Mouse (Mus musculus) CD4-positive, CD25-positive, alpha-beta regulatory T cell, adult 4 months (primary cell): ENCODE data around the gene Gpr158. TPM values are rescaled to one million over a fixed set of nuclear protein-coding genes. Genes with fewer than 3 reads are reported as not detected.
"Not testable (repeated sequence)": the region's sequence is repeated elsewhere in the genome, so short reads cannot be mapped to it uniquely, and the experiment has no call there.

Experiments used
- ATAC-seq: one replicate; pipeline ENCODE4 v1.8.0; 2017
- polyA plus RNA-seq, 2 experiments: library from polyadenylated mRNA; unstranded; fragments of 100-300 nt; shearing (Covaris generic); gene quantifications; one replicate each; pipeline ENCODE4 v1.2.1; 2017

Gpr158 gene
- not detected for polyA plus RNA-seq

- no peak for ATAC-seq
Observed at GRCm38 (mm10) chr2:21367345-21368111, at the start of gene Gpr158. TSS of gene Gpr158 (plus strand) at chr2:21367542.

- no peak for ATAC-seq
Observed at GRCm38 (mm10) chr2:21343821-21344220, 23.5 kb upstream of the Gpr158 start.

DNA sequence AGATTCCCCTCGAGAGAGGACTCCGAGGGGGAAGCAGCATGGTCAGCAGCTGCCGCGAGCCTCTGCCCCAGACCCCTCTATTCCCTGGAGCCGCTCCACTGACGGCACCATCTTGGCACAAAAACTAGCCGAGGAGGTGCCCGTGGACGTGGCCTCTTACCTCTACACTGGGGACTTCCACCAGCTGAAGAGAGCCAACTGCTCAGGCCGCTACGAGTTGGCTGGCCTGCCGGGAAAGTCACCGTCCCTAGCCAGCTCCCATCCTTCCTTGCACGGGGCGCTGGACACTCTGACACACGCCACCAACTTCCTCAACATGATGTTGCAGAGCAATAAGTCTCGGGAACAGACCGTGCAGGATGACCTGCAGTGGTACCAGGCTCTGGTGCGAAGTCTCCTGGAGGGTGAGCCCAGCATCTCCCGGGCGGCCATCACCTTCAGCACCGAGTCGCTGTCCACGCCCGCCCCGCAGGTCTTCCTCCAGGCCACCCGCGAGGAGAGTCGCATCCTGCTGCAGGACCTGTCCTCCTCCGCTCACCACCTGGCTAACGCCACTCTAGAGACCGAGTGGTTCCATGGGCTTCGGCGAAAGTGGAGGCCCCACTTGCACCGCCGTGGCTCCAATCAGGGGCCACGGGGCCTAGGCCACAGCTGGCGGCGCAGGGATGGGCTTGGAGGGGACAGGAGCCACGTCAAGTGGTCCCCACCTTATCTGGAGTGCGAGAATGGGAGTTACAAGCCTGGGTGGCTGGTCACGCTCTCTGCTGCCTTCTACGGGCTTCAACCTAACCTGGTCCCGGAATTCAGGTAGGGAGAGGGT is 1.2 kb downstream of the Gpr158 start:
- no peak for ATAC-seq

GRCm38 (mm10) chr2:21369171-21369485 is 1.8 kb downstream of the Gpr158 start:
- no peak for ATAC-seq

- ATAC-seq = no peak
Observed at GRCm38 (mm10) chr2:21369556-21369955, 2.2 kb downstream of the Gpr158 start.

DNA sequence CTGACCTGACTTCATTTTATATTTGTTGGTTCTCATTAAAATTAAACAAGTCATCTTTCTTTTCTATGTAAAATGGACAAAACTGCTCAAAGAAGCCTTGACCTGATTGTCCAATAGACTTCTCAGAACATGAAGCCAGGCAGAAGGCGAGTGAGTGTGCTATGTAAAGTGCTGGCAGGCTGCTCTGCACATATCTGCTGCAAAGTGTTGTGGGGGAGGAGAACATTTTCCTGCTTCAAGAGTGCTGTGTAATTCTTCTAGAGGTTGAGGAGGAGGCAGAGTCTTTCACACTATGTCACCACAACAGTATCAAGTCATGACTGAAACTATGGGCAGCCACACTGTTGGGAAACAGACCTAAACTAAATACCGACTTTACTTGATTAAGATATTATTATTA is 12.2 kb downstream of the Gpr158 start:
- ATAC-seq = no peak

DNA sequence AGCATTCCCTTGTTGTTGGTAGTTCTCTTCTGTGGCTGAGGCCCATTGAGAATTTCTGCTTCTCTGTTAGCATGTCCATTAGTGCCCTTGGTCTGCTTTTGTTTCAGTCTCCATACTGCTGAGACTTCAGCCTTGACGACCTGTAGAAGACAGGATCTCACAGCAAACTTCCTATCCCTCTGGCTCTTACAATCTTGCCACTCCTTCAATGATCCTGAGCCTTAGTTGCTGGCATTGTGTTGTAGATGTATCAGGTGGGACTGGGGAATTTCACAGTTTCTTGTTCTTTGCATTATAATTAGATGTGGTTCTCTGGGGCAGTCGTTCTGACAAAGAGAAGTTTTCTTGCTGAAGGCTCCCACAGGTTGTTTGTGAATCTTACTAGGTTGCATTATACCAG is 25.4 kb downstream of the Gpr158 start:
- no peak for ATAC-seq

DNA sequence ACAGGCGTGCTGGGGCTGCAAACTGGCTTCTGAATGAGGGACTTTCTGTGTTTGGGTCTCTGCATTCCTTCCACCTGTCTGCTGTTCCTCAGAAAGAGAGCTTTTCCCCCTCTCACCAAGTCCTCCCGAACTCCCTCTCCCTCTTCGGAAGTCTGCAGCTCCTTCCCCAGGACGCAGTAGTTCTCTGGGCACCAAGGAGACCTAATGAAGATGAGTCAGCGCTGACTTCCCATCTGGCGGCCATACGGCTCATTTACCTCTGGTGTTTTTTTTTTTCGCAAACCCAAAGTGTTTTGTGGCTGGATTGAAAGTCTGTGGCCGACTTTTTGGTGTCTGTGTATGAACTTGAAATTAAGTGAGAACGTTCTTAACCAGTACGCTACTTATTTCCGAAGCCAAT is 30.0 kb downstream of the Gpr158 start:
- no peak for ATAC-seq

- no peak for ATAC-seq
Observed at GRCm38 (mm10) chr2:21399657-21400056, 32.3 kb downstream of the Gpr158 start.

DNA sequence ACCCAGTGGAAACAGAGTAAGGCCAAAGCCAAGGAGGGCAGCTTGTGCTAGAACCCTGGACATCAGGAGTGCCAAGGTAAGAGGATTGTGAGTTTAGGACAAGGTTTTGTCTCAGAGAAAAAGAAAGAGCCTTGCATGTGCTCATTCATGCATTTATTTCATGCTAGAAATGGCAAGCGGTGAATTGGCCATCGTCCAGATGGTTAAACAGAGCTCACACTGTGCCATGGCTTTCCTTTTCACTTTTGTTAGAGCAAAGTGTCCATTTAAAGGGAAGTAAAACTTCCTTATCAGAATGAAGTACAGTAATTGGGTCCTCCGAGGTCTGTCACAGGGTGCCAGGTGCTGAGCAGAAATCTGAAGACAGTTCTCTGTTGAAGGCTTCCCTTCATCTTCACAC is 38.3 kb downstream of the Gpr158 start:
- no peak for ATAC-seq

- ATAC-seq = no peak
Observed at GRCm38 (mm10) chr2:21407443-21407985, 40.2 kb downstream of the Gpr158 start.

DNA sequence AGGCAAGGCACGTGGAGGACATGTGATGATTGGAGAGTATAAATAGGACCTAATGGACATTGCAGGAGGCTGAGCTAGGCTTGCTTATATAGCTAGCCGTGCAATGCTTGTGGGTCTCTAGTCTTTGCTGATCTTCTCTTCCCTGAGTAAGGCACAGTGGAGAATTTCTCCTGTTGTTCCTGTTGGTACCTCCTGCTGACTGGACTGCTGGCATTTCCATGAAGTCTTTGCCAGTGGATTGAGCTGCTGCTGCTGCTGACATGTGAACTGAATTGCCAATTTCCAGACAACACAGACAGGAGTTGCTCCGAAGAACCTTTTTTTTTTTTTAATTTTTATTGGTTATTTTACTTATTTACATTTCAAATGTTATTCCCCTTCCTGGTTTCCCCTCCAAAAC is 41.5 kb downstream of the Gpr158 start:
- ATAC-seq = no peak

GRCm38 (mm10) chr2:21430288-21430687 is 62.9 kb downstream of the Gpr158 start:
- no peak for ATAC-seq

DNA sequence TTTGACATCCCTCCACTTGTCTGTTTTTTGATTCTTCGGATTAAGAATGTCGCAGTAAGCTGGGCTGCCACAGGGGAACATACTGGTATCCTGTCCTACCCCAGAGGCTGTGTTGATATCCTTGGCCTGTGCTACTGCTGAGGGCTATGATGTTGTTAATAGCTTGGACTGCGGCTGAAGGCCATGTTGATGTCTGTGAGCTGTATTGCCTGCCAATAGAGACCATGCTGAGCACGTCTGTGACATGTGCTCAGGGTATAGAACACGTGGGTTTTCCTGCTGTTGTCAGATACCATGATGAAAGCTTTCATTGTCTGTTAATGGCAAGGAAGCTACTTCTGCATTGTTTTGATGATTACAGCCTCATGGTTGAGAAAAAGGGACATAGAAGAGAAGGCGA is 63.8 kb downstream of the Gpr158 start:
- no peak for ATAC-seq

DNA sequence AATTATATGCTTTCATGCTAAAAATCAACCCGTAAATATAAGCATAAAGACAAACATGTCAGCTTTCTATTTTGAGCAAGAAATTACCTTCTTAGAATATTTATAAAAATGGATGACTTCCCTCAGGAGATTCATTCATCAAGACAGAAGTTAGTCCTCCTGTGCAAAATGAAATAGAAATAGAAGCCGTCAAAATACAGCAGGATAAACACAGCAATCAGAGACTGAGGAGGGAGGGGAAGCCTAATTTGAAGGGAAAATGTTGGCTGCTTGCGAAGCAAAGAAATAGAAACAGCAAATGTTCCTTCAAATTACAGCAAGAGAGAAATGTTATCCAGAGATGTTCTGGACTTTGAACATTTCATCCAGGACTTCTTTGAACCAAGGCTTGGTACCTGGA is 72.3 kb downstream of the Gpr158 start:
- ATAC-seq = no peak

GRCm38 (mm10) chr2:21460606-21461005 is 93.3 kb downstream of the Gpr158 start:
- ATAC-seq = not testable (repeated sequence)

- ATAC-seq = no peak
Observed at GRCm38 (mm10) chr2:21474957-21475356, 107.6 kb downstream of the Gpr158 start.

DNA sequence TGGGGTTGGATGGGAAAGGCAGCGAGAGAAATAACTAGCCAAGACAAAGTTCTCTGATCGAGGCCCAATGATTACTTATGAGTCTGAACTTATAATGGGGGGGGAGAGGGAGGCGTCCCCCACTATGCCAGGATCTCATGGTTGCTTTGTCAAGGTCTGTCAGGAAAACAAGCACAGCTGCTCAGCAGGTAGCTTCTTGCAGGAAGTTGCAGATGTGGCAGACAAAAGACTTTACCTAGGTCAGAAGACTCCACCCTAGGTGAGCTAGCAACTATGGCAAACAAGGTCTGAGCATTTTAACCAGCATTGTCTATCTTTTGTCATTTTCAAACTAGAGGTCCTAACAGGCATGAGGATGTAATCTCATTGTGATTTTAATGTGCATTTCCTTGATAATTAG is 129.5 kb downstream of the Gpr158 start:
- ATAC-seq = no peak

DNA sequence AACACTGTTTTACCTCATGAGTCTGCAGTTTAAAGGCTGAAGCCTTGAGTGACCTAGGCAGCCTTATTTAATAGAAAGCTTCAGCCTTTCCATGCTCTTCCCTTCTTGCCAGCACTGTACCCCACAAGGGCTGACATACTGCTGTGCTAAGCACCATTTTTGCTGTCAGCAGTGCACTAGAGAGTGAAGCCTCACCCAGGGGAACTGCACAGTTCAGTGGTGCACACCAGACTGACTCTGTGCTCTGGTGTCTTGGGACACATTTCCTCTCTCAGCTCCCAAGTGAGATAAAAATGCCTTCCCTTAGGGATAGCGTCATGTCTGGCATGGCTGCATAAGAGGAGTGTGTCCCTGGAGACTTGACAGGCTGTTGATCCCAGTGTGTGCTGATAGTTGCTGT is 130.6 kb downstream of the Gpr158 start:
- ATAC-seq = no peak

DNA sequence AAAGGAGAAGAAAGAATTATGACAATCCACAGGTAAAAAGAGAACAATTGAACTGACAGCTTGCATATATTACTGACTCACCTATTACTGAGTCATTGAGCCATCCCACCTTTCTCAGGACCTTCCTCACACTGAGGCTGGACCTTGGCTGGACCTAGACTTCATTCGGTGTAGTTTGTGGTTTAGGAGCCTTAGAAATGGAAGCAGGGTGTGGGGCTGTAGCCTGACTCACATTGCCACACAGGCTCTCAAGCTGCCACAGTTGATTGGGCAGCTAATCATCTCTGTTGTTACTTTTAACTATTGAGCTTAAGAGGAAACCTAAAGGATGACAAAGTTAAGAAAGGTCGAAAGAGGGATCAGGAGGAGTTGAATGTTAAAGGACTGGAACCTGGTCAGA is 132.1 kb downstream of the Gpr158 start:
- ATAC-seq = no peak

- no peak for ATAC-seq
Observed at GRCm38 (mm10) chr2:21507449-21507848, 140.1 kb downstream of the Gpr158 start.

DNA sequence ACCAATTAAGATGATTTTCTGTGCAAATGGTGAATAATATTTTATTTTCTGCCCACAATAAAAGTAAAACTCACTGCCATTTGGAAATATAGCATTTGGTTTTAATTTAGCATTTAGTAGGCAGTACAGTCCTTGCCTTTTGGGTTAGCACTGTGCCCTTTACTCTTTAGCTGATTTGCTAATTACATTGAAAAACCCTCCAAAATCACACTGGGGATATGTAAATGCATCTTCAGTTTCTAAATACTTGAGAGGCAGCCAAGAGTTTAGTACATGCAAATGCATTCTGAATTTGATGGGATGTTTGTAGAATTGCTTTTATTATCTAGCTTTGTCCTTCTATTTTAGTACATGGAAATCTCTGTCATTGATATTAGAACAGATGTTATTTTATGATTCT is 163.4 kb downstream of the Gpr158 start:
- no peak for ATAC-seq

GRCm38 (mm10) chr2:21619180-21619579 is 251.8 kb downstream of the Gpr158 start:
- no peak for ATAC-seq

GRCm38 (mm10) chr2:21632136-21632535 is 264.8 kb downstream of the Gpr158 start:
- ATAC-seq = no peak
